Mouse (Mus musculus) liver, adult 2 months (tissue): ENCODE results near the gene Lpar3.

Source experiments
- CTCF ChIP-seq: fragments of 200-500 bp; IDR thresholded peaks from 2 replicates; pipeline ENCODE4 v1.5.1; 2011; ENCODE audit warnings: low read depth, low read length, control low read depth
- POLR2A ChIP-seq: fragments of 200-500 bp; IDR thresholded peaks from 2 replicates; pipeline ENCODE4 v1.6.1; 2011; ENCODE audit warnings: low read length, control low read depth; ENCODE audit not compliant: insufficient read depth; ENCODE audit errors: extremely low read depth

DNA sequence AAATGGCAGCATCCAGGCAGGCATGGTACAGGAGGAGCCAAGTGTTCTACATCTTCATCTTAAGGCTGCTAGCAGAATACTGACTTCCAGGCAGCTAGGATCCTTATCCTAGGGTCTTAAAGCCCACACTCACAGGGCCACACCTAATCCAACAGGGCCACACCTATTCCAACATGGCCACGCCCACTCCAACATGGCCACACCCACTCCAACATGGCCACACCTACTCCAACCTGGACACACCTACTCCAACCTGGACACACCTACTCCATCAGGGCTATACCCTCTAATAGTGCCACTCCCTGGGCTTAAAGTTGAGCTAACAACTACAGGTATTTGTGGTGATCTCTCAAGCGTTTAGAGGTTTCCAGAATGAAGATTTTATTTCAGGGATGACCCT, 40.4 kb upstream of the Lpar3 start:
- TF ChIP-seq CTCF, result no peak
- TF ChIP-seq POLR2A, result no peak
